Mouse (Mus musculus): ENCODE measurements around the gene Sec13.
A peak's percentile ranks its signal among the peaks of the same experiment; 100 is the strongest.

Sec13 gene

GRCm38 (mm10) chr6:113697222-113698205 lies 43.0 kb downstream of the Sec13 start:
- DNase-seq, result peak; percentile 31

GRCm38 (mm10) chr6:113696582-113697221 lies 43.8 kb downstream of the Sec13 start, which contains the start of gene Tatdn2:
Gene Tatdn2, plus strand, starts transcription at chr6:113697050.
- peak; percentile 86 for DNase-seq

DNA sequence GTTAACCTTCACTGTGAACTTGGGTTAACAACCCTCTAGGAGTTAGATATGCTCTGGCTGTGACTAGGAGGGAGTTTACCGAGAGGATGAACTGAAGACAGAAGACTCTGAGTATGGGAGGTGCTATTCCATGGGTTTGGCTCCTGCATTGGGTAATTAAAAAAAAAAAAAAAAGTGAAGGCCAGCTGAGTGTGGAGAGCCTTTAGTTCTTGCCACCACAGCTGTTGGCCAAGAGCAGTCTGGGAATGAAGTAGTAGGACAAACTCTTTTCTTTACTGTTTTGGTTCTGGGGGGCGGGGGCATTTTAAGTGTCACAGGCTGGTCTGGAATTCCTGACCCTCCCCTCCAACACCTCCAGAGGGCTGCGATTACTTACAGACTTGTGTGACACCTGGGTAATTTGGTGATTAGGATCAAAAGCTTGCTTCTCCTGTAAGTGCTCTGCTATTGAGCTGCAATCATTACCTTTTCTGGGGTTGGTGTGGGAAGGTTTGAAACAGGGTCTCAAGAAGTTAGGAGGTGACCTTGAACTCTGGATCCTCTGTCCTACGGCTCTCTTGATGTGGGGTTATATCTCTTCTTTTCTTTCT lies 44.7 kb downstream of the Sec13 start:
- DNase-seq, result no peak

DNA sequence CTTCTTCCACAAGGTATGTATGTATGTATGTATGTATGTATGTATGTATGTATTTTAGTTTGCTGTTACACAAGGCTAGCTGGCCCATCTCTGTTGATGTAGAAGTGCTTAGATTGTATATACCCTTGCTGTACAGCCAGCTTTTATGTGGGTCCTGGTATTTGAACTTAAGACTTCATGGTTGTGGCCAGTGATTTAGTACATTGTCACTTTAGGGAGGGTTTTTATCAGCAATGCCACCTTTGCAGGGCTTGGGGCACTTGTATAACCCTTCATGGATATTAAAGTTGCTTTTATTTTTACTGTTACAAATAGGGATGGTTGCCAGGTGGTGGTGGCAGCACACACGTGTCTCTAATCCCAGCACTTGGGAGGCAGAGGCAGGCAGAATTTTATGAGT lies 45.3 kb downstream of the Sec13 start:
- no peak for DNase-seq

DNA sequence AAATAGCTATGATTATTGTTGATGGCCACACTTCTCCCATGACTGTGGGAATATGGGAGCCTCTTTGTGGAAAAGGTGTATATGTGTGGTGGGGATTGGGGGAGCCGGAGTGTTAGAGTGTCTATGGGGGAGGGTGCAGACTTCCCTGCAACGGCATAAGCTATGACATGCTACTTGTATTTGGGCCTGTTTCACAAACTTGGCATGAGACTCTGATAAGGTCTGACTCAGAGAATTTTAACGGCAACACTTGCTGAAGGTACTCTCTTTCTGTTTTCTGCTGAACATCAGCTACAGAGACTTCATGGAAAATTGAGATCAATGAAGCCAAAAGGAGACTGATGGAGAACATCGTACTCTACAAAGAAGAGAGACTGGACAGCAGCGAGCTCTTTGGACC lies 47.2 kb downstream of the Sec13 start:
- DNase-seq, result no peak

GRCm38 (mm10) chr6:113692661-113693133 lies 47.8 kb downstream of the Sec13 start:
- no peak for DNase-seq

DNA sequence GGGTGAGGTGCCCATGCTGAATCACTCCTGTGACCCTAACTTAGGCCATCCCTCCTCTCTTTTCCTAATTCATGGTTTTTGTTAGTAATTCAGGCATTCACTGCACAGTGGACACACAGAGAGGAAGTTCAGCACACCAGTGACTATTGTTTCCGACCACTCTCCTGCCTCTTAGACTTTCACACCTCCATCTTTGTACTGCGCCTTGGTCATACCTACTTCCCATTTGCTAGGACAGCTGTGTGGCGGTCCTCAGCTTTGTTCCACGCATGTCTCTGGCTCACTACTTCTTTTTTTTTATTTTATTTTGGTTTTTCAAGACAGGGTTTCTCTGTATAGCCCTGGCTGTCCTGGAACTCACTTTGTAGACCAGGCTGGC lies 49.5 kb downstream of the Sec13 start:
- DNase-seq, result no peak

DNA sequence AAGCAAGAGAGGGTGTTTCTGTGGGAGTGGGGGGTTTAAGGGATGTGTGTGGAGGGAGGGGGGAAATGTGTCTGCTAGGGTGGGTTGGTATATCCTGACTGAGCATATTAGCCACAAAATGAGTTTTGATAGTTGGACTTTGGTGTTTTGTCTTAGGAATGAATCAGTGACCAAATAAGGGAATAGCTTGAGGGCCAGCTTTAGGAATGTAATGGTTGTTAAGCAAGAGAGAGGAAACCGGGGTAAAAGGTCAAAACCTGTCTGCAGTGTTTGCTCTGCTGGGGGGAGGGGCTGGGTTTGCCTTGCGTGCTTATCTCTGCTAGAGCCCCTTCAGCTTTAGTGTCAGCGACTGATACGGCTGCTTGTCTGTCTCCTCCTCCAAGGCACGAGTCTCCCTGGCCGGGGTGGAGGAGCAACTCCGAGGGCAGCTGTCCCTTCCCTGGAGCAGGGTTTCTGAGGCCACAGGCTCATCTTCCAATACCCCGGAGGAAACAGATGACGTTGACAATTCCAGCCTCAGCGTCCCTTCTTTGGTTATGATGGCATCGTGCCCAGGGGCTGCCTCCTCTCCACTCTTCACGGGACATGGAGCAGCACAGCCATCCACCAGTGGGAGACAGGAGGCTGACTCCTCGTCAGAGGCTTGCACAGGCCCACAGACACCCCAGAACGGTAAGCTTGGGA lies 50.0 kb downstream of the Sec13 start:
- no peak for DNase-seq

DNA sequence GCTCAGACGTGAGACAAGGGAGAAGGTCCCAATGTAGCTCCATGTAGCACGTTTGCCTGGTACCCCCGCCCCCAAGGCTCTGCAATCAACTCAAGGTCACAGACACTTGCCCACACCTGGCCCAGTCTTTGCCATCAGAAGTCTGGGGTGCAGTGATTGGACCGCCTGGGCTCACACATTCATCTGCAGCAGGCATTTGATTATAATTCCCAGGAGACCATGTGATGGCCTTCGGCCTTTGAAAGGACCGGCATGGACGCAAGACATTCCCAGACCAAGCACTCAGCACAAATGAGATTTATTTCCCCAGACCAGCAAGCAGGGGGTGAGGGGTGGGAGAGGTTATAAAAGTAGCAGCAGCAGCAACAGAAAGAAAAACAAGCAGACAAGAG lies 50.5 kb downstream of the Sec13 start:
- DNase-seq, result no peak

DNA sequence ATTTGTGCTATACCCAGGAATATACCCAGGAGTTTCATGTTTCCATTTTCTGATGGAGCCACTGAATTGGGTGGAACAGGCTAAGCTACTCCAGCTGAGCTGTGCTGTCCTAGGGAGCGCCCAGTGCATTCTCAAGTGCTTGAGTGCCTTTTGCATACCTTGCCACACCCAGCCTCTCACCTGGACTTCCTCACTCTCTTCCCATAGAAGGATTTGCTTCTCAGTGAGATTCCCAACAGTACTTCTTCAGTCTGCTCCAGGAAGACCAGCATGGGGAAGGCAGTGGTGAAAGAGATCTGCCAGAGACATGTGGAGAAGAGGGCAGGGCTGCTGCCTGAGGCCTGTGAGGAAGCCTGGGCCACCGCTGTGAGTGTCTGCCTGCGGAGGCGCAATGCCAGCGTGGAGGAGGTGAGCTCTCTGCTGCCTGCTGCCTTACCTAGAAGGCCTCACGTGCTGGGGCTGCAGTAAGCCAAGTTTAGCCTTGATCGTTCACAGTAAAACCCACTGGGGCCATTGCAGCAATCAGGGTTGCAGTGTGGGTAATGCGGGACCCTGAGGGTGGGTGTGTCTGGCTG lies 53.9 kb downstream of the Sec13 start:
- DNase-seq, result no peak

- no peak for DNase-seq
These were observed 57.3 kb downstream of the Sec13 start for GRCm38 (mm10) chr6:113683081-113683825.

DNA sequence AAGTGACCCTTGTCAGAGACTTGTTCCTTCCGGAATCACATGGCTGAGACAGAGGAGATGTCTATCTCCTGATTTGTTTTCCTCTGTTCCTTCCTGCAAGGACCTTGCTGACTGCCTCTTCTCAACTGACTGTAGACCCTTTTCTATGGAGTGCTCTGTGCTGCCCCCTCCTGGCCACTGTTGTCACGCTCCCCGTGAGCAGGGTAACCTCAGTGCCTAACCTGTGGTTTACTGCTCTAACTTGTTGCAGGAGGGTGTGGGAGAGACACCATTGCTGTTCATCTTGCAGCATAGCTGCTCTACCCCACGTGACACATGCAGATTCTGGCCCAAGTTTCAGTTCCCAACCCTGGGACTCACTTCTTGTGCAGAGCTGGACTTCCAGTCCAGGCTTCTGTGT lies 59.3 kb downstream of the Sec13 start:
- DNase-seq, result peak; percentile 86

- DNase-seq, result no peak
These were observed 60.5 kb downstream of the Sec13 start for GRCm38 (mm10) chr6:113679993-113680566.

- DNase-seq, result no peak
These were observed 62.1 kb downstream of the Sec13 start for GRCm38 (mm10) chr6:113678246-113679012.
